Mouse (Mus musculus) T-helper 1 cell (primary cell): ENCODE data around the gene P2ry14.
"Not testable (repeated sequence)": the region's sequence is repeated elsewhere in the genome, so short reads cannot be mapped to it uniquely, and the experiment has no call there.

Experiments
- in situ Hi-C: fragments of 300-600 bp; cut with MboI, MseI; formaldehyde crosslinking; loops from one replicate; pipeline ENCODE4 v1.15.1; 2025; ENCODE audit warnings: high pct_unique_total_duplicates

P2ry14 gene

DNA sequence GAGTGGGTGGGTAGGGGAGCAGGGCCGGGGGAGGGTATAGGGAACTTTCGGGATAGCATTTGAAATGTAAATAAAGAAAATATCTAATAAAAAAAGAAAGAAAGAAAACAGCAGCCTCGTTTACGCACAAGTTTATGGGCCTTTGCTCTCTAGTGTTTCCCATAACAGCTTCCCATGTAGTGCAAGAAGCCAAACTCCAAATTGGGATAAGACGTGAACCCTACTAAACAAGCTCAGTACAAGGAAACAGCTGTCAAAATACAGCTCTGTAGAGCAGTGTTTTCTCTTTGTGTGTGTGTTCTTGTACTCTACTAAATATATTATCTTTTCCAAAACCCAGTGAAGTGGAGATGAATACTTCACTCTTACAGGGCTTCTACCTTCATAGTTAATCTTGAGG lies 8.2 kb downstream of the P2ry14 start:
- in situ Hi-C loops, result no loop called here

DNA sequence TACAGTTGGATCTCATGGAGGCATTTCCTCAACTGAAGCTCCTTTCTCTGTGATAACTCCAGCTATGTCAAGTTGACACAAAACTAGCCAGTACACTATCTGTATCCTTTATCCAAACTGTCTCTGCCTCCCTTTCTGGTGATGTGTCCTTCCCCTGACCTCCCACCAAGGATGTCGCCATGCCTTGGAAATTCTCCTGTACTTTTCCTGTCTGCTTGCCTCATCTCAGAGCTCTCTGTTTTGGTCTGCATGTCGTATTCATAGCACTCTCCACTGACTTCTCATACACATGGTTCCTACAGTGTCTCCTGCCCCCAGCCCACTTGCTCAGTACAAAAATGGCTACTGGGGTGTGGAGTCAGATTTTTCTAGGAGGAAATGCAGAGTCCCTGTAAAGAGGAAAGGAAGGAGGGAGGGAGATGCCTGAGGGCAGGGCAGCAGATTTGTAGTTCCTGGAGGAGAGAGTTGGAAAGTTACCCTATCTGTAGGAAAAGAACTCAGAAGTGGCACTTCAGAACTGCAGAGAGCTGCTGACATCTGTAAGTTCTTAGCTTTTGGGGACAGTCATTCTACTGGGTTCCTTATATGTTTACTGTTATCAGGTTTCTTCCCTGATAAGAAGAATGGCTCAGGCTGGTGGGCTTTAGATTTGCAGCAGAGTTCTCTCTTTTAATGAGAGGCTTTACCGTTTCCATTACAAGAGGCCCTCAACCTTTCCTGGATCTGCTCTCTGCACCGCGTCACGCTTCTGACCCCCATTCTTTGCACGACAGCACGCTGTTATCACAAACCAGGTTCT lies 11.7 kb downstream of the P2ry14 start:
- in situ Hi-C loops, result no loop called here

GRCm38 (mm10) chr3:59140941-59141340 lies 12.5 kb downstream of the P2ry14 start:
- in situ Hi-C loops, result not testable (repeated sequence)

DNA sequence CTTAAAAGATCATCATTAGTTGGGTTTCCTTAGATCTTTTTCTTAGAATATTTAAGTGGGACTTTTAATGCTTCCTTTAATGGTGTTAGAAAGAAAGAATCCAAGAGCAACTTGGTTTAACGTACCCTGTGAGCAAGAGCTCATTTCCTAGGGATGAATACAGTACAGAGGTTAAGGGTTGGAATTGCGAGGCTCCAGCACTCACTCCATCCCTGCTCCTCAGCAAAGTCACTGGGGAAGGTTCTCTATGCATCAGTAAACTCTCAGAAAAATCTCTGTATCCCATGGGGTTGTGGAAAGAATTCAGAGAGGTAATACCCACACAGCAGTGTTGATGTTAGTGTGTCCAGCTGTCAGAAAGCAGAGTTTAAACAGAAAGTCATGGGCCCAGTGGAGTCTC lies 13.3 kb downstream of the P2ry14 start:
- in situ Hi-C loops, result no loop called here

GRCm38 (mm10) chr3:59139651-59140051 lies 13.8 kb downstream of the P2ry14 start:
- in situ Hi-C loops, result no loop called here

DNA sequence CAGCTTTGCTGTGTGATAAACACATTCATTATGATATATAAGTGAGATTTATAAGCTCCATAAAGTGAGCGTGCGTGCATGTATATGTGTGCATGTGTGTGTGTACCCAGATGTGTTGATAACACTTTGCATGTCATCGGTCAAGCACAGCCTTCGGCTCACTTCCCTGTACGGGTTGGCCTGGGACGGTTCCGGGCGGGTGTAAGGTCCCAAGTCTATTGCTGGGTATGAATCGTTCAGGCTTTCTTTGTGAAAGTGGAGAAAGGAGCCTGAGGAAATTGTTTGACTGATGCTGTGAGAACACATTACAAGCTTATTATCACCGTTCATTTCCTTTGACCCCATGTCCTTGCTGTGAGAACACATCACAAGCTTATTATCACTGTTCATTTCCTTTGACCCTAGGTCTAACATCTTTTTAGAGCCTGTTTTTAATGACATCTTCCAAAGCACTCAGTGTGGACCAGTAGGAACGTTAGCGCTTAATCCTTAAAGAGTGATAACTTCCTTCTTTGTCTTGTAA lies 14.4 kb downstream of the P2ry14 start:
- in situ Hi-C loops, result no loop called here

DNA sequence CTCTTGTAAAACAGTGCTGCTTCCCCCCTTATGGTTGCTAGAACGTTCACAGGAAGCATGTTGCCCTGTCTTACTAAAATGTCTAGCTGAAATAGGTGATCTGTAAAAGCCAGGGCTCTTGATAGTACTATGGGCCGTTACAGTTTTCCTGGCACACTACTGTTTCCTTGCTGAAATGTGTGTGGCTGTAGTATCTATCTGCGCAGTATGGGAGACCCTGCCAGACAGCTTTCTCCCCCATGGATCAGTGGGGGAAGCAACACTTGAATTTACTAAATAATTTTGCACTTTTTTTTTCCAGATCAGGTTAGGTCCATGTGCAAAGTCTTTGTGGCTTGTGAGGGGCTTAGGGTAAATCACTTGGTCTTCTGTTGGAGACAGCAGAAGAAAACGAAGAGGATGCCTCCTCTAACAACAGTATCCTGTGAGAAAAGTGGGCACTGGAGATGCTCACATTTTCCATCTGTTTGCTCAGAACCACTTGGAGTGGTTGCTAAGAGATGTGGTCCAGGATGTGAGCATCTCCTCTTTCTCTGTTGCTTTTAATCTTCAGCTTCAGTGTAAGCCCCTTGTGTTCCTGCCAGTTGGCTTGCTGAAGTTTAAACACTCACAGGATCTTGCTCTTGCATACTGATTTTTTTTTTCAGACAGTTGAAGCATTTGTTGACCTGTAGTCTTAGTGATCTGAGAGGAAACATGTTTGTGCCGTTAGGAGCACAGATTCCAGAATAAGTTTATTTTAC lies 17.3 kb downstream of the P2ry14 start:
- in situ Hi-C loops, result no loop called here

GRCm38 (mm10) chr3:59133189-59133588 lies 20.2 kb downstream of the P2ry14 start:
- in situ Hi-C loops, result no loop called here

DNA sequence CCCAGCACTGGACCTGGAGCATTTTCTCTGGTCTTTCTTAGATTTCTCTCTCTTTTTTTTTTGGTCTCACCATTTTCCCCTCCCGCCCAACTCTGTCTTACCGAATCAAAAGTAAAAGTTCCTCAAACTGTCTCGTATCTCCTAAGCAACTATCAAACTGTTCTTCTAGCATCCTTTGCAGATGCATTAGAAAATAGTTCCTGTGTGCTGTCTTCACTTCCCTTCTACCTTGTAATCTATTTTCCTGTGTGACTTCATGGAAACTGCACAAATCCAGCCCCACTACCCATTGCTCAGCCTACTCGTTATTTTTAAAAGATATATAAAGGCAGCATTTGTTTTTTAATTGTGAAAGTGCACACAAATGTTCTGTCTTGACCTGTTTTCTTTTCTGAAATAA lies 21.5 kb downstream of the P2ry14 start:
- in situ Hi-C loops, result no loop called here

GRCm38 (mm10) chr3:59131081-59131480 lies 22.3 kb downstream of the P2ry14 start:
- in situ Hi-C loops, result no loop called here

- in situ Hi-C loops, result no loop called here
Observed at GRCm38 (mm10) chr3:59130431-59130830, 23.0 kb downstream of the P2ry14 start.

- in situ Hi-C loops, result no loop called here
Observed at GRCm38 (mm10) chr3:59129547-59129946, 23.9 kb downstream of the P2ry14 start.

GRCm38 (mm10) chr3:59128681-59129080 lies 24.7 kb downstream of the P2ry14 start:
- in situ Hi-C loops, result no loop called here

GRCm38 (mm10) chr3:59125783-59126555 lies 27.4 kb downstream of the P2ry14 start:
- in situ Hi-C loops, result no loop called here

- in situ Hi-C loops, result no loop called here
Observed at GRCm38 (mm10) chr3:59125022-59125421, 28.4 kb downstream of the P2ry14 start.

DNA sequence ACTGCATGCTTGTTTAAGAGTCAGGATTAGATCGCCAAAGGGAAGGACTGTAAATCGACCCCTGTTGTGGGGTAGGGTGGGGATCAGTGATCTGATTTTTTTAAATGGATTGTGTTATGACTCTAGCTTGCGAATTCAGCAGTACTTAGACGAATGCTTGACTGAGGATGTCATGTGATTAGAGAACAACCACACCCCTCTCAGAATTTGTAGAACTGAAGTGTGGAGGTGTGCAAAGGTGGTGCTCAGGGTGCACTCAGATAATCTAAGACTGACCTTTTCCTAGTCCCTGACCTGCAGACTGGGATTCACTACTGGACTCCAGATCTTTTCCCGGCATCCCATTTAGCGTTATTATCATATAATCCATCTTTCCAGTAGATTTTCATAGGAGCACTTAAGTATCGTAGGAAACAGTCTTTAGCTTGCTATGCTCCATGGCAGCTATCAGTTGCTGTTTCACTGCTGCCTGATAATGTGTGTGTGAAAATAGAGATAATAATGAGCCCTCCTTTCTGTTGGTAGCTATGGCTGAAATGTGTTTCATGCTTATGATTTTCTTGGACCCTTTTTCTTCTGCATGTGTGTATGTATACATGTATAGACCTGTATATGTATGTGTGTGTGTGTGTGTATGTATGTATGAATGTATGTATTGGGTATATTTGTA lies 31.5 kb downstream of the P2ry14 start:
- in situ Hi-C loops, result no loop called here

- in situ Hi-C loops, result no loop called here
Observed at GRCm38 (mm10) chr3:59121067-59121730, 32.2 kb downstream of the P2ry14 start.

DNA sequence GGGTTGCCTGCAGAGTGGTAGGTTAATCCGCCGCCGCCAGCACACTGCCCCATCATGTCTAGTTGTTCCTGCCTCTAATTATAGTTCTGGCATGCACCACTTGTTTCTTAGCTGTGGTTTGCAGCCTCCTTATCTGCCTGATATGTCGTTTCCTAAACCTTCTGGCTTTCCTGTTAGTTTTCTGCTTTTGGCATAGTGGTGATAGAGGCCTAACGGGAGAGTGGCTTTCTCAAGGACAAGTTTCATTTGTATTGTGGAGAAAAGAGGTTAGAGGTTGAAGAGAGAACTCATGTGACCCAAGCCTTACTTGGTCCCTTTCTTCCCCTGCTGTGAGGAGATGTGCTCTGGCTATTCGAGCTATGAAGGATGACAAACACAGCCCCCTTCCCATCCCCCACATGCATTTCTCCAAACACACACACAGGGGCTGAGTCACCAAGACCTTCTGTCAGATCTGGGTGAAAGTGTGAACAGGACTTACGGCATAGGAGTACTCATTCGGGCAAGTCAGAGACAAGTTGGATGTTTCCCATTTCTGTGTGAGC lies 39.4 kb downstream of the P2ry14 start:
- in situ Hi-C loops, result loop anchor here (10.0 kb wide), 2 partner anchors 91 to 1011 kb away; no protein-coding TSS in a partner anchor

DNA sequence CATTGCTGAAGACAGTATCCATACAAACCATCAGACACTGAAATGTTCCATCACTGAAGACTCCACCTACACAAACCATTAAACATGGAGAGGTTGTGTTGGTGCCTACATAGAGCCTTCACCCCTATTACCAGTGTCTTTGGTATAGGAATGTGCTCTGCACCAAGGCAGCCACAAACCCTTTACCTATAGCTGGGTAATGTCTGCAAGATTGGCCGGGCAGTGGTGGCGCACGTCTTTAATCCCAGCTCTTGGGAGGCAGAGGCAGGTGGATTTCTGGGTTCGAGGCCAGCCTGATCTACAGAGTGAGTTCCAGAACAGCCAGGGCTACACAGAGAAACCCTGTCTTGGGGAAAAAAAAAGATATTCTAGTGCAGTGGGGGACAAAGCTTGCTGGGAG lies 40.1 kb downstream of the P2ry14 start:
- in situ Hi-C loops, result loop anchor here (10.0 kb wide), 2 partner anchors 92 to 1012 kb away; no protein-coding TSS in a partner anchor

GRCm38 (mm10) chr3:59111944-59112343 lies 41.5 kb downstream of the P2ry14 start:
- in situ Hi-C loops, result loop anchor here (10.0 kb wide), 2 partner anchors 93 to 1013 kb away; no protein-coding TSS in a partner anchor
